Mouse (Mus musculus): ENCODE results near the gene Eme2. TPM values are rescaled to one million over a fixed set of nuclear protein-coding genes. Genes with fewer than 3 reads are reported as not detected.

Eme2 gene
- polyA plus RNA-seq, 1 experiment from 2014 or later: 17.5 TPM

DNA sequence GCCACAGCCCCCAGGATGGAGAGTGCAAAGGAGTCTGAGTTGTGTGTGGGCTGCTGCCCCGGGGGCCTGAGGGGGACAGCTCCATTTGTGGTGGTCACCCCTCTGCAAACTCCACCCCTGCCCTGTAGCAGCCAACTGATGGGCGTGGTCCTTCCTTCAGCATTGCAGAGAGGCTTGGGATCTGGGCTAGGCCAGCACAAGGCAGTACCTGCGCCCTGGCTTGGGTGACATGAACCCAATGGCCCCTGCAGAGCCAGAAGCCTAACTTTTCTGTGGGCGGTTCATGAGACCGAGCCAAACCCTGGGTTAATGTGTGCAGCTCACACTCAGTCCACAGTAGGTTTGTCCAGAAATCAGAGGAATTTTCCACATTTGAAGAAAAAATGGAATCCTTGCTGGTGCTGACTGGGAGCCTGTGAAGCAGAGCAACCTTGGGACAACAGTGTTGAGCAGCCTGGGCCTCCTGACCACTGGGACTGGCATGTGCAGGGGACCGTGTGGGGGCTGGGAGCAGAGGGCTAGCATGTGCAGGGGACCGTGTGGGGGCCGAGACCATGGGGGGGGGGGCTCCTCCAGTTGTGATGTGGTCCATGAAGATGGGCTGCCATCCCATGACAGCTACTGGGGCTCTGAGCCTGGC, 36.9 kb downstream of the Eme2 start:
- H3K4me1 ChIP-seq (ENCODE audit: insufficient read depth, low read depth, low read length): no peaks in the 10 kb centered on the region
- no peak overlapping the region for H3K4me3 ChIP-seq (ENCODE audit: low read depth, low read length)
- peaks cover 15% of the 10 kb centered on the region; the same call in 1 of the 2 replicates for H3K36me3 ChIP-seq (ENCODE audit: insufficient read depth, low read length)
- H3K27me3 ChIP-seq (replicated peaks; ENCODE audit: insufficient read depth, low read length): no peaks in the 10 kb centered on the region
- DNase-seq (ENCODE audit: low spot score): no peak
- no peaks in the 10 kb centered on the region for H3K9me3 ChIP-seq (ENCODE audit: low read length)
- no peak overlapping the region for H3K27ac ChIP-seq (ENCODE audit: low read length)
- no peak overlapping the region for H3K9ac ChIP-seq (replicated peaks; ENCODE audit: low read depth)
- ATAC-seq: no peak
- TF ChIP-seq EP300 (IDR thresholded peaks at IDR 0.05): no peak
- no peak for TF ChIP-seq CTCF (IDR thresholded peaks at IDR 0.05)
- WGBS: 86% methylated on average over 8 of the region's 8 CpGs
- H3K4me2 ChIP-seq (replicated peaks; ENCODE audit: low read depth, low read length): no peak overlapping the region

DNA sequence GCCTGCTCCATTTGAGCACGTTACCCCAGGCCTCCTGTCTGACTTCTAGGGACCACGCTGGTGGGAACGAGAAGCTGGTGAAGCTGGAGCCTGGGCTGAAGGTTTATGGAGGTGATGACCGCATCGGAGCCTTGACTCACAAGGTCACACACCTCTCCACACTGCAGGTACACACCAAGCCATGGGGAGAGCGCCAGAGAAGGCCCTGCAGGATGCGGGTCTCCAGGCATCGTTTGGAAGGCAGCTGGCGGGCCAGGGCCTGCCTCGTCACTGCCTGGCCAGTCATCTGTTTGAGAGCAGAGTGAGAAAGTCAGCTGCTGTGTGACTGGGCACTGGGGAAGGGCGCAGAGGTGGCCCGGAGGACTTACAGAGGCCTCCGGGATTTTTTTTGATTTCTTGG, 38.3 kb downstream of the Eme2 start:
- no peak overlapping the region for H3K9ac ChIP-seq (replicated peaks; ENCODE audit: low read depth)

DNA sequence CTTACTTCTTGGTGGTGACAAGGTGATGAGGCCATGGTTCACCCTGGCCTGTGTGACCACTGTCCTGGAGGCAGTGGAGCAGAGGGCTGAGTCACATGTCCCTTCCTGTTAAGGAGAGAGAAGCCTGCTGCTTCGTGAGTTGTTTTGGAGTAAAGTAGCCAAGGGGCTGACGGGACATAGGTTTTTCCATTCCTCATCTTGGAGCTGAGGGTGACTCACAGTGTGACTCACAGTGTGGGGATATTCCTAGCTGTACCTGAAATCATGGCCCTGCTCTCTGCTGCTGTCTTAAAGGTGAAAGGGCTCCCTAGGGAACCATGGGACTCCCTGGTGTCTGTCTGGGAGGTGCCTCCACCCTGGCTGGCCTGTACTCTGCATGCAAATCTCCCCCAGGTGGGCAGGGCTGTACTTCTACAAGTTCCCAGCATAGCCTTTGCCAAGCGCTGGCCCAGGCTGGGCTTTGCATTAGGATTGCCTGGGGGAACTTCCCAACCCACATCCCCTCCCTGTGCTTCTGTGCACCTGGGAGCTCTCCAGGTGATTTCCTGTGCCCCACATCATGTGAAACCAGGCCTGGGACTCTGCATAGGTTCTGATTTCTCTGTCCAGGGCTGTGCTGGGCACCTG, 38.9 kb downstream of the Eme2 start:
- H3K4me3 ChIP-seq (ENCODE audit: low read depth, low read length): no peak overlapping the region
- peaks cover 3% of the 10 kb centered on the region; the same call in 1 of the 2 replicates for H3K4me1 ChIP-seq (ENCODE audit: insufficient read depth, low read depth, low read length)
- H3K9ac ChIP-seq (replicated peaks; ENCODE audit: low read depth): no peak overlapping the region
- TF ChIP-seq EP300 (IDR thresholded peaks at IDR 0.05) (no peak), CTCF (IDR thresholded peaks at IDR 0.05) (no peak)
- H3K36me3 ChIP-seq (ENCODE audit: insufficient read depth, low read length): 0 out of 2 replicates have a peak, but pooled peaks cover 8% of the 10 kb centered on the region
- H3K27ac ChIP-seq (ENCODE audit: low read length): no peak overlapping the region
- H3K9me3 ChIP-seq (ENCODE audit: low read length): no peaks in the 10 kb centered on the region
- DNase-seq (ENCODE audit: low spot score): no peak
- no peaks in the 10 kb centered on the region for H3K27me3 ChIP-seq (replicated peaks; ENCODE audit: insufficient read depth, low read length)
- ATAC-seq: no peak
- H3K4me2 ChIP-seq (replicated peaks; ENCODE audit: low read depth, low read length): no peak overlapping the region
- 86% methylated on average over 3 of the region's 3 CpGs for WGBS

More for the DNA sequence above, 38.3 kb downstream of the Eme2 start:
- Histone ChIP-seq H3K36me3 (ENCODE audit: insufficient read depth, low read length) (peaks cover 14% of the 10 kb centered on the region; the same call in 1 of the 2 replicates), H3K27me3 (replicated peaks; ENCODE audit: insufficient read depth, low read length) (no peaks in the 10 kb centered on the region), H3K4me3 (ENCODE audit: low read depth, low read length) (no peak overlapping the region), H3K9me3 (ENCODE audit: low read length) (no peaks in the 10 kb centered on the region), H3K4me1 (ENCODE audit: insufficient read depth, low read depth, low read length) (no peaks in the 10 kb centered on the region), H3K27ac (ENCODE audit: low read length) (no peak overlapping the region), H3K4me2 (replicated peaks; ENCODE audit: low read depth, low read length) (no peak overlapping the region)
- TF ChIP-seq EP300 (IDR thresholded peaks at IDR 0.05) (no peak), CTCF (IDR thresholded peaks at IDR 0.05) (no peak)
- ATAC-seq: no peak
- no peak for DNase-seq (ENCODE audit: low spot score)
- 89% methylated on average over 13 of the region's 13 CpGs for WGBS

DNA sequence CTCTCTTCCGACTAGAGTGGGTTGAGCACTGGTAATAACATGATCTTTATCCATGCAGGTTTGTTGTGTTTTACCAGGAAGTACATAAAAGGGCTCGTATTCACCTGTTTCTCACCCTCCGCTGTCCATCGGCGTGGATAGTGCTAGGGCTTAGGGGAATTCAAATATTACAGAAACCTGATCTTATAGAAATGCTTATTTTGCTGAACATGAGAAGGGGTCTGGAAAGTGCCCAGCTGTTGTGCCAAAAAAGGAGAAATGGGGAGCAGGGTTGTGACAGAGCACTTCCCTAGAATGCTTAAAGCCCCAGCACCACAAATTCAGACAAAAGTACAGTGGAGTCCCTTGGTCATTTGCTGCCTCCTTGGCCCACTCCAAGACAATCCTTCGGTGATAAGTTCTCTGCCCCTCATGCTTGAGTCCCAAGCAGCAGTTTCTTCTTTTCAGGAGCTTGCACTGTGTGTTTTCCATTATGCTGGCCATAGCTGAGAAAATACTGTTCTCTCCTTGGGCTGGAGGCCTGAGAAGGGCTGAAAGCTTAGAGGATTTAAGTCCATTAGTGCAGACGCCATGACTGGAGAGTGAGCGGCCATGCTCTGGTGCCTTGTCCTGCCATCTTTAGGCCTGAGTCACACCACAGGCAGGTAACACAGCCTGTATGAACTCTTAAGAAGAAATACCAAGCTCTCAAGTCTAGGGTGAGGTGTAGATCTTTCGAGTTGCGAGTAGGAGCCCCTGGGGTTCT, 43.3 kb downstream of the Eme2 start:
- Histone ChIP-seq H3K9me3 (ENCODE audit: low read length) (no peaks in the 10 kb centered on the region), H3K36me3 (ENCODE audit: insufficient read depth, low read length) (0 out of 2 replicates have a peak, but pooled peaks cover 7% of the 10 kb centered on the region), H3K4me2 (replicated peaks; ENCODE audit: low read depth, low read length) (peak overlapping the region; percentile 84), H3K27ac (ENCODE audit: low read length) (no peak overlapping the region), H3K4me1 (ENCODE audit: insufficient read depth, low read depth, low read length) (peaks cover 6% of the 10 kb centered on the region; the same call in 1 of the 2 replicates), H3K27me3 (replicated peaks; ENCODE audit: insufficient read depth, low read length) (no peaks in the 10 kb centered on the region), H3K9ac (replicated peaks; ENCODE audit: low read depth) (no peak overlapping the region), H3K4me3 (ENCODE audit: low read depth, low read length) (0 out of 2 replicates have a peak overlapping the region, but pooled peaks have one; percentile 2)
- no peak for DNase-seq (ENCODE audit: low spot score)
- no peak for TF ChIP-seq EP300 (IDR thresholded peaks at IDR 0.05)
- TF ChIP-seq CTCF (IDR thresholded peaks at IDR 0.05): no peak
- WGBS: 73% methylated on average over 10 of the region's 10 CpGs
- ATAC-seq: no peak

DNA sequence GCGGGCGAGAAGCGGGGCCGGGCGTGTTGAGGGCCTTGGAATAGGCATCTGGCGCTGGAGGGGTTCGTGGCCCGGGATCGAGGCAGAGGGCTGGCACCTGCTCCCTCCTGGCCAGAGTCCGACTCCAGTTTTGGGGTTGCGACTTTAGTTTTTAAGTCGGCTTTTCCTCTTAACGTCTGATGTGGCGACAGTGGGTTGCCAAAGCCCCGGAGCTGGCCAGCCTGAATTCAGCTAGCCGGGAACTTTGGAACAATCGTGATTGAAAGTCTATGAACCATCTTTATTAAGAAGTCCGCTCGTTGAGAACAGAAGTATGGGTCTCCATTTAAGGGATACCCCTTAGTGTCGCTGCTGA, 44.1 kb downstream of the Eme2 start:
- ATAC-seq: no peak
- peak overlapping the region; percentile 74 for H3K4me3 ChIP-seq (ENCODE audit: low read depth, low read length)

More for the DNA sequence above, 44.1 kb downstream of the Eme2 start:
- H3K27me3 ChIP-seq (replicated peaks; ENCODE audit: insufficient read depth, low read length): no peaks in the 10 kb centered on the region
- no peak for DNase-seq (ENCODE audit: low spot score)
- no peaks in the 10 kb centered on the region for H3K9me3 ChIP-seq (ENCODE audit: low read length)
- peak overlapping the region; percentile 84 for H3K4me2 ChIP-seq (replicated peaks; ENCODE audit: low read depth, low read length)
- WGBS: under 1% methylated on average over 20 of the region's 20 CpGs
- 0 out of 2 replicates have a peak, but pooled peaks cover 7% of the 10 kb centered on the region for H3K36me3 ChIP-seq (ENCODE audit: insufficient read depth, low read length)
- H3K4me1 ChIP-seq (ENCODE audit: insufficient read depth, low read depth, low read length): peaks cover 6% of the 10 kb centered on the region; the same call in 1 of the 2 replicates
- TF ChIP-seq CTCF (IDR thresholded peaks at IDR 0.05) (no peak; the same call in 1 of the 2 replicates), EP300 (IDR thresholded peaks at IDR 0.05) (no peak)
- peak overlapping the region; percentile 60 for H3K9ac ChIP-seq (replicated peaks; ENCODE audit: low read depth)
- peak overlapping the region; percentile 89; the same call in 1 of the 2 replicates for H3K27ac ChIP-seq (ENCODE audit: low read length)
